Mouse (Mus musculus) heart, embryonic 13.5 days (tissue): ENCODE measurements around the gene Myoz1. TPM values are rescaled to one million over a fixed set of nuclear protein-coding genes. Genes with fewer than 3 reads are reported as not detected.

ENCODE experiments used
- ATAC-seq: fragments of 200-750 bp; cut with Nextera tagmentation; 2 replicates; pipeline ENCODE4 v1.8.0; 2017; ENCODE audit warnings: moderate TSS enrichment; ENCODE audit not compliant: insufficient number of reproducible peaks, low FRiP score, low TSS enrichment; ENCODE audit errors: extremely low read depth
- H3K27ac ChIP-seq: fragments of 300-500 bp; sonication (generic); replicated peaks from 2 replicates; pipeline ENCODE4 v1.5.1; 2015; ENCODE audit warnings: moderate library complexity, mild to moderate bottlenecking, inconsistent platforms
- H3K27me3 ChIP-seq: fragments of 300-500 bp; sonication (generic); replicated peaks from 2 replicates; pipeline ENCODE4 v1.6.1; 2015; ENCODE audit warnings: mild to moderate bottlenecking, inconsistent platforms
- H3K36me3 ChIP-seq: fragments of 300-500 bp; sonication (generic); 2 replicates; pipeline ENCODE4 v1.6.1; 2015; ENCODE audit warnings: mild to moderate bottlenecking, inconsistent platforms
- H3K4me1 ChIP-seq: fragments of 300-500 bp; sonication (generic); 2 replicates; pipeline ENCODE4 v1.6.1; 2015; ENCODE audit warnings: inconsistent platforms
- H3K4me2 ChIP-seq: fragments of 300-500 bp; sonication (generic); 2 replicates; pipeline ENCODE4 v1.6.1; 2015; ENCODE audit warnings: inconsistent platforms, mild to moderate bottlenecking, moderate library complexity
- H3K4me3 ChIP-seq: fragments of 300-500 bp; sonication (generic); 2 replicates; pipeline ENCODE4 v1.5.1; 2015; ENCODE audit warnings: moderate library complexity, mild to moderate bottlenecking, inconsistent platforms
- H3K9ac ChIP-seq: fragments of 300-500 bp; sonication (generic); 2 replicates; pipeline ENCODE4 v1.6.1; 2015; ENCODE audit warnings: inconsistent platforms, mild to moderate bottlenecking, moderate library complexity
- H3K9me3 ChIP-seq: fragments of 300-500 bp; sonication (generic); 2 replicates; pipeline ENCODE4 v1.6.1; 2016; ENCODE audit warnings: inconsistent platforms
- WGBS: fragments of 180-500 bp; shearing (Covaris S2); methylation state at CpG from one replicate; pipeline ENCODE4 v1.1.7; 2015; ENCODE audit warnings: mixed read lengths; 5-methylcytosine and 5-hydroxymethylcytosine counted together
- polyA plus RNA-seq: library from polyadenylated mRNA; unstranded; fragments of >200 nt; fragmentation: Nextera tagmentation; extraction: Ambion mirVana; gene quantifications from 2 replicates; pipeline ENCODE4 v1.2.1, GENCODE M21; 2015

Myoz1 gene
- polyA plus RNA-seq, 1 experiment from 2014 or later, result 14.3 TPM

GRCm38 (mm10) chr14:20694185-20694883 is 38.0 kb upstream of the Myoz1 start:
- H3K36me3 ChIP-seq, result peaks cover 68% of the 10 kb centered on the region

GRCm38 (mm10) chr14:20693589-20694101 is 37.3 kb upstream of the Myoz1 start:
- H3K27ac ChIP-seq, result peak overlapping the region; percentile 98; the same call in 1 of the 2 replicates
- H3K4me2 ChIP-seq, result peak overlapping the region; percentile 87; the same call in 1 of the 2 replicates
- no peak for ATAC-seq
- peaks cover 69% of the 10 kb centered on the region for H3K36me3 ChIP-seq
- peak overlapping the region; percentile 89; the same call in 1 of the 2 replicates for H3K4me3 ChIP-seq
- 77% methylated on average over 10 of the region's 10 CpGs for WGBS
- H3K9me3 ChIP-seq, result no peaks in the 10 kb centered on the region
- no peaks in the 10 kb centered on the region for H3K27me3 ChIP-seq
- peaks cover 44% of the 10 kb centered on the region for H3K4me1 ChIP-seq
- no peak overlapping the region for H3K9ac ChIP-seq

More at GRCm38 (mm10) chr14:20694185-20694883, 38.0 kb upstream of the Myoz1 start:
- H3K9me3 ChIP-seq, result no peaks in the 10 kb centered on the region
- peak; percentile 3; the same call in 1 of the 2 replicates for ATAC-seq
- H3K9ac ChIP-seq, result peak overlapping the region; percentile 97
- peak overlapping the region; percentile 89 for H3K4me3 ChIP-seq
- 43% methylated on average over 13 of the region's 13 CpGs for WGBS
- H3K27me3 ChIP-seq, result no peaks in the 10 kb centered on the region
- H3K4me1 ChIP-seq, result peaks cover 51% of the 10 kb centered on the region
- H3K4me2 ChIP-seq, result peak overlapping the region; percentile 87
- peak overlapping the region; percentile 98 for H3K27ac ChIP-seq

DNA sequence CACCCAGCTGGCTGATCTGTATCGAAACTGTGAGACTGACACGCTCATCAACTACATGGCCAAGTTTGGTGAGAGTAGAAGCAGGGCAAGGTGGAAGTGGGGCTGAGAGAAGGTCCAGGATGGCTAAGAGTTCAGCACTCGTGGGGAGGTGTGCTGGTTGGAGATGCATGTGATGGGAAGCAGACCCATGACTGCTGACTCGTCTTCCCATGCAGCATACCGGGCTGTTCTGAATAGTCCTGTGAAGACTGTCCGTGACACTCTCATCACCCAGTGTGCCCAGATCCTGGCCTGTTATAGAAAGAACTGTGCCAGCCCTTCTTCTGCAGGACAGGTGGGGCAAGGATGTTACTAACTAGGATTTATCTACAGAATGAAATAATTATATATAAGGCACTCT is 35.4 kb upstream of the Myoz1 start:
- Histone ChIP-seq H3K27me3 (no peaks in the 10 kb centered on the region), H3K9me3 (no peaks in the 10 kb centered on the region), H3K27ac (no peak overlapping the region), H3K36me3 (peaks cover 77% of the 10 kb centered on the region), H3K4me3 (no peak overlapping the region), H3K4me1 (peaks cover 25% of the 10 kb centered on the region), H3K4me2 (no peak overlapping the region), H3K9ac (no peak overlapping the region)
- 78% methylated on average over 6 of the region's 6 CpGs for WGBS
- ATAC-seq, result no peak

DNA sequence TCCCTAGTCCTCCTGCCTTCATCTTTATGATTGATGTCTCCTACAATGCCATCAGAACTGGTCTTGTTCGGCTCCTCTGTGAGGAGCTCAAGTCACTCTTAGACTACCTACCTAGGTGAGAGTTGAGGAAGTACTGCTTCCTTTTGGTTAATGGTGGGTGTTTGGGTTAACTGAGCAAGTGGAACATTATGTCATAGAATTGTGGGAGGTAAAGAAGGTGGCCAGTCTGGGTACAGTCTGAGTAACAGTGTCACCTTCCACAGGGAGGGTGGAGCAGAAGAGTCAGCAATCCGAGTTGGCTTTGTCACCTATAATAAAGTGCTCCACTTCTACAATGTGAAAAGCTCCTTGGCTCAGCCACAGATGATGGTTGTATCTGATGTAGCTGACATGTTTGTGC is 32.7 kb upstream of the Myoz1 start:
- peaks cover 8% of the 10 kb centered on the region for H3K4me1 ChIP-seq
- H3K27me3 ChIP-seq, result no peaks in the 10 kb centered on the region
- H3K9me3 ChIP-seq, result no peaks in the 10 kb centered on the region
- ATAC-seq, result no peak
- no peak overlapping the region for H3K4me3 ChIP-seq
- 93% methylated on average over 2 of the region's 2 CpGs for WGBS
- H3K27ac ChIP-seq, result no peak overlapping the region
- no peak overlapping the region for H3K4me2 ChIP-seq
- no peak overlapping the region for H3K9ac ChIP-seq
- peaks cover 100% of the 10 kb centered on the region for H3K36me3 ChIP-seq

DNA sequence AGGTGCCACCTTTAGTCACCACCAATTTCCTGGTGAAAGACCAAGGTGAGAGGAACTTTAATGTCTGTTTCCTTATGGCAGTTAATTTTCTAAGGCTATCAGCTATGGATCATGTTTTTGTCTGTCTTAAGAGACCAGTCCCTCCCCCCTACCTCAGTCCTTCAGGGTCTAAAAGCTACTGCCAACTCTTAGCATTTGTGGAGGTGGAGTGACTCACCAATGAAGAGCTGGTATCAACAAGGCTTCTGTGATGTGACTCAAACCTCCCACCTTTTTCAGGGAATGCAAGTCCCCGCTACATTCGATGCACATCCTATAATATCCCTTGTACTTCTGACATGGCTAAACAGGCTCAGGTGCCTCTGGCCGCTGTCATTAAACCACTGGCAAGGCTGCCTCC is 30.2 kb upstream of the Myoz1 start:
- Histone ChIP-seq H3K4me3 (no peak overlapping the region), H3K36me3 (peaks cover 100% of the 10 kb centered on the region), H3K4me1 (peaks cover 12% of the 10 kb centered on the region), H3K27me3 (no peaks in the 10 kb centered on the region), H3K9me3 (no peaks in the 10 kb centered on the region), H3K27ac (no peak overlapping the region), H3K9ac (no peak overlapping the region), H3K4me2 (no peak overlapping the region)
- 93% methylated on average over 3 of the region's 3 CpGs for WGBS
- no peak for ATAC-seq

DNA sequence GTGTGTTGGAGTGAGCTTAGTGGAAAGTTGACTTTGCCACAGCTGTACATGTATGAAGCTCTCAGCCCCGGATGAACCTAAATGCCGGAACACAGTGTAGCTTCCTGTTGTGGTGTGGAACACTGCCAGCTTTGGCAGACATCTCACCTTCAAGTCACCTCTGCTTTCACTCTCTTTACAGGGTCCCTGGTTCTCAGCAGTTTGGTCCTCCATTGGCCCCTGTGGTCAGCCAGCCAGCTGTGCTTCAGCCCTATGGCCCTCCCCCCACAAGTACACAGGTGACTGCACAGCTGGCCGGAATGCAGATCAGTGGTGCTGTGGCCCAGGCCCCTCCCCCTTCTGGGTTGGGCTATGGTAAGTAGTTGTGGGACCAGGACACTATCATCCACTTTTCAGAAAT is 26.2 kb upstream of the Myoz1 start:
- Histone ChIP-seq H3K27me3 (no peaks in the 10 kb centered on the region), H3K4me2 (no peak overlapping the region), H3K36me3 (peaks cover 100% of the 10 kb centered on the region), H3K9me3 (no peaks in the 10 kb centered on the region), H3K27ac (peak overlapping the region; percentile 53), H3K4me1 (peaks cover 12% of the 10 kb centered on the region), H3K4me3 (no peak overlapping the region), H3K9ac (no peak overlapping the region)
- ATAC-seq, result no peak
- WGBS, result 32% methylated on average over 3 of the region's 3 CpGs

DNA sequence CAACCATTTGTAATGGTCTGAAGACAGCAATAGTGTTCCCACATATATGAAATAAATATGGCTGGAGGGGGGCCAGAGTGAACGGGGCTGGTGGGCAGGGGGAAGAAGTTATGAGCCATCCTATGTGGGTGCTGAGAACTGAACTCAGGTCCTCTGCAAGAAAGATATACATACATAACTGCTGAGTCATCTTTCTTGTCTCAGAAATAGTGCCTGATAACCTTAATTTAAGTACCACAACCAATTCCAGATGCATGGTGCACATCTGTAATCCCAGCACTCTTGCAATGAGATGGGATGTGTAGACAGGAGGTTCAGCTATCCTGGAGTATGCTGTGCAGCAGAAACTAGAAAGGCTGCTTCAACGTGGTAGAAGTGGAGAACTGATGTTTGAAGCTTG is 25.4 kb upstream of the Myoz1 start:
- ATAC-seq, result no peak
- Histone ChIP-seq H3K4me1 (peaks cover 12% of the 10 kb centered on the region), H3K36me3 (peaks cover 100% of the 10 kb centered on the region), H3K27me3 (no peaks in the 10 kb centered on the region), H3K9ac (no peak overlapping the region), H3K4me2 (no peak overlapping the region), H3K4me3 (no peak overlapping the region), H3K27ac (peak overlapping the region; percentile 53; the same call in 1 of the 2 replicates), H3K9me3 (no peaks in the 10 kb centered on the region)
- 87% methylated on average over 2 of the region's 2 CpGs for WGBS

DNA sequence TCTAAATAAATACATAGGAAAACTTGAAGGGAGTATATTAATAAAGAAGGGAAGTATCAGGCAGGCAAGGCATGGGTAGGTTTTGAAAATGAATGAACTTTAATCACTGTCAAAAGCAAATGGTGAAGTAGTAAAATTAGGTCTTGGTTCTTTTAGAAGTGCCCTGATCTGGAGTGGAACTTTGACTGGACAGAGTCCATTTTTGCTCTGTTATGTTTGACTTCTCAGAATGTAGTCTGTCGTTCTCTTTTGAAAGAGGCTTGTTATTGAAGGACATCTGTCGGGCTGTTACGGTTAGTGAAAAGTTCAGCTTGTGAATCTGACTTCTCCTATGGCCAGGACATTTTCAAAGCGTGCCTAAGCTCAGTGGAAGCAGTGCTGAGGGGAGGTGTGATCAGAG is 21.6 kb upstream of the Myoz1 start:
- no peak overlapping the region for H3K27ac ChIP-seq
- H3K4me1 ChIP-seq, result peaks cover 28% of the 10 kb centered on the region
- no peaks in the 10 kb centered on the region for H3K9me3 ChIP-seq
- WGBS, result 87% methylated on average over 4 of the region's 4 CpGs
- H3K27me3 ChIP-seq, result no peaks in the 10 kb centered on the region
- no peak for ATAC-seq
- no peak overlapping the region for H3K9ac ChIP-seq
- no peak overlapping the region for H3K4me3 ChIP-seq
- no peak overlapping the region for H3K4me2 ChIP-seq
- H3K36me3 ChIP-seq, result peaks cover 73% of the 10 kb centered on the region

DNA sequence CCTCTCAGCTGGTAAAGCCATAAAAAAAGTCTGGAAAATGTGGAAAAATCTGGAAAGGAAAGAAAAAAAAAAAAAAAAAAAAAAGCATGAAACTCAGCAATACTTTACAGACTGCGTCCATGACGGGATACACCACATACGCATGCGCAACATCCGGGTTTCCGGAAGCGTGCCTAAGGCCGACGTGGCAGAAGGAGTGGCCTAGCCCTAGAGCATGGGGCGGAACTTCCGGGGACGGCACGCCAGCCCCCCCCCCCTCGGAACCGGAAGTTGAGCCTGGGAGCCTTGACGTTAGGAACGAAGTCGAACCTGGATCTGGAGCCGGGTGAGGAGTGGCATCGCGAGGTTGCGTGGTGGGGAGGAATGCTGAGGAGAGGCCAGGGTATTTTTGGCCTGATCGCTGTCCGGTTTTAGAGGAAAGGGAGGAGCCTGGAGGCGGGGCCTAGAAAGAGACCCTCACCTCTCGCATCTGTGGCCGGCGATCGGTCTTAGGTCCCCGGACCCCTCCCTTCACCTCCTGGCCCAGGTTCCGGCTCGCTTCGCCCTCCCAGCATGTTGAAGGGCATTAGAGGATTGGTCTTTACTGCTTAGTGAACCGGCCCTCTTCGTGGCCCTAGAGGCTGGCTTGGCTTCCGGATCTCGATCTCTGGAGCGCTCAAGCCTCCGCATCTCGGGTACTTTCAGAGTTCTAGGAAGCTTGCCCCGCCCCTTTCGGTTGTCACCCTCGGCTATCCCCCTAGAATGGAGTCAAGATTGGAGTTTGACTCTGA is 17.9 kb upstream of the Myoz1 start, which contains the start of gene Sec24c:
Gene Sec24c, plus strand, starts transcription at position 245 of the 770 bp plus-strand sequence.
- Histone ChIP-seq H3K4me2 (peak within 1 kb of the TSS; percentile 89), H3K4me3 (peak within 1 kb of the TSS; percentile 74), H3K4me1 (peaks cover 18% of the 10 kb centered on the region), H3K9me3 (no peaks in the 10 kb centered on the region), H3K27me3 (0 out of 2 replicates have a peak, but pooled peaks cover 3% of the 10 kb centered on the region), H3K36me3 (peaks cover 37% of the 10 kb centered on the region), H3K9ac (peak within 1 kb of the TSS; percentile 88), H3K27ac (peak within 1 kb of the TSS; percentile 98)
- WGBS, result under 1% methylated on average over 42 of the region's 43 CpGs
- ATAC-seq, result peak; percentile 96

DNA sequence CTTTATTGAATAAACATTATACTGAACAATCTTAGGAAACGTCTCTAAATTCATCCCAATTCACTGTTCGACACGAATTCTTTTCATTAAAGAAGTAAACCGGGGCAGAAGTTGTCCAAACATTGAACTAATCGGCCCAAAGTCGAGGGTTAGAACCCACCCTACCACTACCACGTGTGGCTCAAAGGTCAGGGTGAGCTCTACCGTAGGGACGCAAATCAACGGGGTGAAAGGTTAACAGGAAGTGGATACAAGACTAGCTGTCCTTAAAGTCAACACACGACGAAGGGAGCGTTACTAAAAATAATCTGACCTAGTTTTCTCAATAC is 17.4 kb upstream of the Myoz1 start:
- H3K4me2 ChIP-seq, result peak overlapping the region; percentile 77
- H3K9ac ChIP-seq, result peak overlapping the region; percentile 75
- peaks cover 23% of the 10 kb centered on the region for H3K4me1 ChIP-seq
- peaks cover 31% of the 10 kb centered on the region for H3K36me3 ChIP-seq
- ATAC-seq, result no peak
- no peaks in the 10 kb centered on the region for H3K9me3 ChIP-seq
- 0 out of 2 replicates have a peak, but pooled peaks cover 3% of the 10 kb centered on the region for H3K27me3 ChIP-seq
- 9% methylated on average over 13 of the region's 13 CpGs for WGBS
- H3K4me3 ChIP-seq, result peak overlapping the region; percentile 74
- peak overlapping the region; percentile 98 for H3K27ac ChIP-seq

GRCm38 (mm10) chr14:20672990-20673389 is 16.6 kb upstream of the Myoz1 start:
- ATAC-seq, result no peak
- peak overlapping the region; percentile 77 for H3K4me2 ChIP-seq

More at GRCm38 (mm10) chr14:20672990-20673389, 16.6 kb upstream of the Myoz1 start:
- H3K4me1 ChIP-seq, result peaks cover 27% of the 10 kb centered on the region
- 84% methylated on average over 2 of the region's 2 CpGs for WGBS
- H3K9me3 ChIP-seq, result no peaks in the 10 kb centered on the region
- H3K36me3 ChIP-seq, result peaks cover 24% of the 10 kb centered on the region
- 0 out of 2 replicates have a peak overlapping the region, but pooled peaks have one; percentile 12 for H3K27ac ChIP-seq
- H3K27me3 ChIP-seq, result 0 out of 2 replicates have a peak, but pooled peaks cover 3% of the 10 kb centered on the region
- peak overlapping the region; percentile 74; the same call in 1 of the 2 replicates for H3K4me3 ChIP-seq
- no peak overlapping the region for H3K9ac ChIP-seq
